Comparison of ENCODE assay signal across 8 mouse cellular contexts in the genomic region with DNA sequence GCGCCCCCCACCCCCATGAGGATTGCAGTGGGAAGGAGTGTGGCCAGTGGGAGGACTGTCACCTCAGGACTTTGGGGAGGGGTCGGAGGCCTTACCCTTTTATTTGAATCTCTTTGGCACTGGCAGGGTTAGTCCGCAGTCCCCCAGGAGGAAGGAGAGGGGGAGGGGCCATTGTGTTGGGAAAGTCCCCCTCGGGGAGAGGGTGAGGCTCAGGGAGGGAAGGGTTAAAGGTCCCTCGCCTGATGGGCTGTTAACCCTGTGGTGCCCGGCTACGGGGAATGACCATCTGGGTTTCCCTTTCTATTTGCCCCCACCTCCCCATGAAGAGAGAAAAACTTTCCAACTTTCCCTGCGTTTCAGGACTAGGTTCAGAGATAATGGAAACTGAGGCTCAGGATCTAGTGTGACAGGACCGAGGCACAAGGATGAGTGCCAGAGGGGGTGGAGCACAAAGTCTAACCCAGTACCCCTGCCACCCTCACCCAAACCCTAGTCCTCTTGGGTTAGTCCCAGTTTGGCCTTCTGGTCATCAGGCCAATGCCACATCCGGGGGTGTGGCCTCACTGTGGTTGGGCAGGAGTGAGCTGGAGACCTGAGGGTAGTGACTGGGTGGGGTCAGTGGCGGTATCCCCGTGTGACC. TPM values are rescaled to one million over a fixed set of nuclear protein-coding genes. Genes with fewer than 3 reads are reported as not detected.
DNase-seq lines count a peak whose midpoint lies in the region; ATAC-seq lines count a peak whose summit lies in the region.

No protein-coding gene starts in this region.

- H3K9ac ChIP-seq in intestine, embryonic 16.5 days (ENCODE audit: low read depth, low read length): peak overlapping the region; percentile 98
- H3K9ac ChIP-seq in neural tube, embryonic 15.5 days (replicated peaks): peak overlapping the region; percentile 84; the same call in 1 of the 2 replicates

- peak overlapping the region; percentile 98 for H3K4me2 ChIP-seq in intestine, embryonic 16.5 days (ENCODE audit: low read depth, low read length)
- H3K4me2 ChIP-seq in neural tube, embryonic 15.5 days: peak overlapping the region; percentile 95

- WGBS in intestine, embryonic 16.5 days: under 1% methylated on average over 11 of the region's 12 CpGs
- WGBS in neural tube, embryonic 15.5 days: under 1% methylated on average over 12 of the region's 12 CpGs

- no peaks in the 10 kb centered on the region for H3K36me3 ChIP-seq in intestine, embryonic 16.5 days (ENCODE audit: control insufficient read depth, insufficient read depth, low read length)
- peaks cover 15% of the 10 kb centered on the region; the same call in 1 of the 2 replicates for H3K36me3 ChIP-seq in neural tube, embryonic 15.5 days

- H3K4me1 ChIP-seq in intestine, embryonic 16.5 days (ENCODE audit: control insufficient read depth, insufficient read depth, low read length): peaks cover 46% of the 10 kb centered on the region
- peaks cover 56% of the 10 kb centered on the region for H3K4me1 ChIP-seq in neural tube, embryonic 15.5 days

- peak; percentile 58 to 66 for DNase-seq in urinary bladder, adult 18-20 months (ENCODE audit: low spot score in 2 of 2)
- no peak for DNase-seq in urinary bladder, postnatal 10 days (ENCODE audit: low spot score)
- peak; percentile 35 to 44 for DNase-seq in cerebellum, postnatal 36 days
- peak; percentile 50 to 78 for DNase-seq in gastrocnemius, postnatal 4 days (ENCODE audit: low spot score in 2 of 2)
- peak; percentile 90 to 93 for DNase-seq in lung, adult 18-20 months
- peak; percentile 44 for DNase-seq in thymus, postnatal 25 days

- H3K27ac ChIP-seq in intestine, embryonic 16.5 days (ENCODE audit: low read length): peak overlapping the region; percentile 97
- H3K27ac ChIP-seq in neural tube, embryonic 15.5 days (replicated peaks): peak overlapping the region; percentile 91

- peak; percentile 40 for ATAC-seq in intestine, embryonic 16.5 days
- no peak for ATAC-seq in neural tube, embryonic 15.5 days (ENCODE audit: low FRiP score)

- H3K4me3 ChIP-seq in intestine, embryonic 16.5 days (ENCODE audit: low read length): peak overlapping the region; percentile 82
- H3K4me3 ChIP-seq in neural tube, embryonic 15.5 days (replicated peaks): peak overlapping the region; percentile 69

- H3K9me3 ChIP-seq in intestine, embryonic 16.5 days (ENCODE audit: control insufficient read depth, low read length): no peaks in the 10 kb centered on the region
- no peaks in the 10 kb centered on the region for H3K9me3 ChIP-seq in neural tube, embryonic 15.5 days (replicated peaks)

- no peaks in the 10 kb centered on the region for H3K27me3 ChIP-seq in intestine, embryonic 16.5 days (replicated peaks; ENCODE audit: control insufficient read depth, insufficient read depth, low read length)
- H3K27me3 ChIP-seq in neural tube, embryonic 15.5 days (replicated peaks): no peaks in the 10 kb centered on the region

RNA-seq across cellular contexts. Expression of a gene that starts 4.6 kb away (rescaled TPM):
- total RNA-seq in gastrocnemius, postnatal 4 days (2021): 1 to 10 TPM; 9.1 to 9.7 TPM
- 6.2 and 6.6 TPM in 2 replicates for polyA plus RNA-seq in intestine, embryonic 16.5 days (2015; fragmentation: Nextera tagmentation; extraction: Ambion mirVana)
- 25.4 and 27.5 TPM in 2 replicates for polyA plus RNA-seq in neural tube, embryonic 15.5 days (2015; fragmentation: Nextera tagmentation; extraction: Ambion mirVana)

RNA-seq across cellular contexts. Expression of a gene that starts 26.2 kb away (rescaled TPM):
- 10 to 100 TPM; 45.5 to 59.0 TPM for total RNA-seq in gastrocnemius, postnatal 4 days (2021)
- 19.8 and 20.8 TPM in 2 replicates for polyA plus RNA-seq in intestine, embryonic 16.5 days (2015; fragmentation: Nextera tagmentation; extraction: Ambion mirVana)
- 23.3 and 24.5 TPM in 2 replicates for polyA plus RNA-seq in neural tube, embryonic 15.5 days (2015; fragmentation: Nextera tagmentation; extraction: Ambion mirVana)

RNA-seq across cellular contexts. Expression of a gene that starts 39.4 kb away (rescaled TPM):
- 10 to 100 TPM; 13.8 to 18.8 TPM for total RNA-seq in gastrocnemius, postnatal 4 days (2021)
- polyA plus RNA-seq in intestine, embryonic 16.5 days (2015; fragmentation: Nextera tagmentation; extraction: Ambion mirVana): 13.0 and 14.2 TPM in 2 replicates
- 56.4 and 66.4 TPM in 2 replicates for polyA plus RNA-seq in neural tube, embryonic 15.5 days (2015; fragmentation: Nextera tagmentation; extraction: Ambion mirVana)

RNA-seq across cellular contexts. Expression of a gene that starts 53.5 kb away (rescaled TPM):
- 1 to 10 TPM; 6.1 to 8.8 TPM for total RNA-seq in gastrocnemius, postnatal 4 days (2021)
- polyA plus RNA-seq in intestine, embryonic 16.5 days (2015; fragmentation: Nextera tagmentation; extraction: Ambion mirVana): 1.9 and 2.4 TPM in 2 replicates
- polyA plus RNA-seq in neural tube, embryonic 15.5 days (2015; fragmentation: Nextera tagmentation; extraction: Ambion mirVana): 1.7 and 2.7 TPM in 2 replicates
